Mouse (Mus musculus): ENCODE data around the gene Galr2. TPM values are rescaled to one million over a fixed set of nuclear protein-coding genes. Genes with fewer than 3 reads are reported as not detected.
A peak's percentile ranks its signal among the peaks of the same experiment; 100 is the strongest.
"Not testable (repeated sequence)": the region's sequence is repeated elsewhere in the genome, so short reads cannot be mapped to it uniquely, and the experiment has no call there.

The Galr2 gene
- total and polyA plus RNA-seq, 2 experiments from 2014 or later = 0.36 TPM; not detected in 1

DNA sequence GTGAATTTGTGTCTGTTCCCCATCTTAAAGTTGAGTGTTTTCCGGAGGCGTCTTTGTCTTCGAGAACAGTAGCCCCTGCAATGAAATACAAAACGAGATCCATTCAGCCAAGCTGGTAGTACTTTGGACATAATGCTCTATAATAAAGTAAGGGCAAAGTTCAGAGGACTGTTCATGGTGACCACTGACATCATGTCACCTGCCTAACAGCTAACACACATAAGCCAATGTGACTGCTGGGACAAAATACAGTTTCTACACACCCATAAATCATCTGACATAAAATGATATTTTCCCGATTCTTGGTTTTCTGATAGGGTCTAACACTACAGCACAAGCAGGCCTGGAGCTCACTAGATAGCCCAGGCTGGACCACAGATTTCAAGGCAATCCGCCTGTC is 12.4 kb upstream of the Galr2 start:
- H3K27me3 ChIP-seq (ENCODE audit: insufficient read depth, low read length) = no peaks in the 10 kb centered on the region
- ATAC-seq (no peak), DNase-seq (no peak)
- peaks cover 6% of the 10 kb centered on the region; the same call in 1 of the 2 replicates for H3K4me1 ChIP-seq (ENCODE audit: insufficient read depth)
- no peaks in the 10 kb centered on the region for H3K9me3 ChIP-seq (ENCODE audit: low read length)
- no peak overlapping the region for H3K9ac ChIP-seq
- no peak for TF ChIP-seq CTCF (IDR thresholded peaks at IDR 0.05; ENCODE audit: low read depth)
- H3K4me3 ChIP-seq (ENCODE audit: low read depth, low read length) = no peak overlapping the region
- no peak overlapping the region for H3K4me2 ChIP-seq (ENCODE audit: low read depth)
- 96% methylated on average over 6 of the region's 6 CpGs for WGBS
- peaks cover 70% of the 10 kb centered on the region for H3K36me3 ChIP-seq (ENCODE audit: insufficient read depth)
- H3K27ac ChIP-seq (ENCODE audit: low read depth, low read length) = no peak overlapping the region

DNA sequence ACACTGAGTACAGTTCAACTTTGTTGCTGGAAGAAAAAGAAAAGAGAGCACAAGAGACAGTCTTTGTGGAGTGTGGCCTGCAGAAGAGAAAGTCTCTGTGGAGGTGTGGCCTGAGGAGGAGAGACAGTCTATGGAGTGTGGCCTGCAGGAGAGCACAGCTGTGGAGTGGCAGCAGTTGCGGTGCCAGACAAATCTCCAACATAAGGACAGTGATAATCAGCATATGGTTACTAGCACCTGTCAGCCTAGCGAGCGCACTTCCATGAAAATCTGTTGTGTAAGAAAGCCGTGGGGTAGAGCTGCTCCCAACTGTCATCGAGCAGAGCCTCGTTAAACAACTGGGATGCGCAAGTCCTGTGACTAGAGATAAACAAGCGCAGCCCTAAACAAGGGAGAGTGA is 11.2 kb upstream of the Galr2 start:
- Histone ChIP-seq H3K36me3 (ENCODE audit: insufficient read depth) (peaks cover 57% of the 10 kb centered on the region), H3K27ac (ENCODE audit: low read depth, low read length) (no peak overlapping the region), H3K9ac (no peak overlapping the region), H3K4me3 (ENCODE audit: low read depth, low read length) (no peak overlapping the region), H3K4me2 (ENCODE audit: low read depth) (no peak overlapping the region), H3K9me3 (ENCODE audit: low read length) (no peaks in the 10 kb centered on the region), H3K4me1 (ENCODE audit: insufficient read depth) (peaks cover 8% of the 10 kb centered on the region; the same call in 1 of the 2 replicates), H3K27me3 (ENCODE audit: insufficient read depth, low read length) (no peaks in the 10 kb centered on the region)
- no peak for ATAC-seq
- 76% methylated on average over 8 of the region's 8 CpGs for WGBS
- TF ChIP-seq CTCF (IDR thresholded peaks at IDR 0.05; ENCODE audit: low read depth) = no peak
- no peak for DNase-seq

DNA sequence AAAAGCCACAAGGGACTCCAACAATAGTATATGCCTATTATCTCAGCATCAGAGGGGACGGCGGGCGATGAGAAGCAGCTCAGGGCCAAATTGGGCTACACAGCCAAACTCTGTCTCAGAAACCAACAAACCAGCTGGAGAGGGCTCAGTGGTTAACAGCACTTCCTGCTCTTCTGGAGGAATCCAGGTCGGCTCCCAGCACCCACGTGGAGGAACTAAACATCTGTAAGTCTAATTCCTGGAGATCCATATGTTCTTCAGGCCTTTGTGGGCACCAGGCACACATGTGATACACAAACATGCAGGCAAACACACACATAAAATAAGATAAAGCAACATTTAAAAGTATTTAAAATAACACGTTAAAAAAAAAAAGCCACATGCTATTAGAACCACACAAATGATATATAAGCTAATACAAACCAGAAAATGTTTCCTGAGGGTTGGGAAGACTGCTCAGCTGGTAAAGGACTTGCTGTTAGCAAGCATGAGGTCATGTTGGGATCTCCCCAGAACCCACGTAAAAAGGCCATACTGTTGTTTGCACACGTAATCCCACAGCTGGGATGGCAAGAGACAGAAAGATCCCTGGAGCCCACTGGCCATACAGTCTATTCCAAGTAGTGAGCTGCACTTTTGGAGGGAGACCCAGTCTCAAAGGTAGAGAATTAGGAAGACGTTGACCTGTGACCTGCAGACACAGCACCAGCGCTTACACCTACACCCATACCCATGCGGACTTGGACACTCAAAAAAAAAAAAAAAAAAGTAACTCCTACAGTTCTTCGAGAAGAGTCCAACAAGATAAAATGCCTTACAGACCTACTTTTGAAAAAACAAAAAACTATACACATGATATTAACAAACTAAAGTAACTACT is 7.9 kb upstream of the Galr2 start:
- H3K9ac ChIP-seq = peak overlapping the region; percentile 67
- H3K36me3 ChIP-seq (ENCODE audit: insufficient read depth) = peaks cover 29% of the 10 kb centered on the region
- H3K27me3 ChIP-seq (ENCODE audit: insufficient read depth, low read length) = no peaks in the 10 kb centered on the region
- peak overlapping the region; percentile 66 for H3K4me3 ChIP-seq (ENCODE audit: low read depth, low read length)
- peaks cover 12% of the 10 kb centered on the region; the same call in 1 of the 2 replicates for H3K4me1 ChIP-seq (ENCODE audit: insufficient read depth)
- H3K9me3 ChIP-seq (ENCODE audit: low read length) = no peaks in the 10 kb centered on the region
- ATAC-seq (no peak), DNase-seq (no peak)
- H3K27ac ChIP-seq (ENCODE audit: low read depth, low read length) = no peak overlapping the region
- H3K4me2 ChIP-seq (ENCODE audit: low read depth) = peak overlapping the region; percentile 86
- 61% methylated on average over 12 of the region's 12 CpGs for whole genome bisulfite sequencing
- TF ChIP-seq CTCF (IDR thresholded peaks at IDR 0.05; ENCODE audit: low read depth) = no peak

DNA sequence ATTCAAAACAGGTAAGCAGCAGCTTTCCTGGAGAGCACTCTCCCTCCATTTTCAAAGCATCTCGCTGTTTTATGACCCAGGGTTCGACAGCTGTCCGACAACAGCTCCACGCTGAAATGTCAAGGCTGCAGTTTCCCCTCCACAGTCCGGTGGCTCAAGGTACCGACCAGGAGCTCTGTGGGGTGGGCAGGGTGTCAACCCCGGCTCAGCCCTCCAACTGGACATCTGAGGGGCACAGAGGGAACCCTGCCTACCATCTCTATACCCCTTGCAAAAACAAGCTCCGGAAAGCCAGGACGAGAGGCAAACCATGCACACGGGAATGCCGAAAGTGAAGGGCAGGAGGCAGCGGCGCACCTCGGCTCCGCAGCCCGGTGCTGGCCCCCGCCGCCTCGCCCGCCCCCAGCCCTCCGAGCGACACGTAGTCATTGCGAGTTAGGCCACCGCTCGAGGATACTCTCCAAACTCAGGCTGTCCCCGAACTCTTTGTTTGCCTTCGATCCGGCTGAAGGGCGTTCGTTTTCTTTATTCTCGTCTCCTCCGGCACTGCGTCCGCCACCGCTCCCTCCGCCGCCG is 7.2 kb upstream of the Galr2 start:
- H3K27ac ChIP-seq (ENCODE audit: low read depth, low read length) = peak overlapping the region; percentile 77
- 1% methylated on average over 39 of the region's 39 CpGs for WGBS
- peak overlapping the region; percentile 67 for H3K9ac ChIP-seq
- H3K9me3 ChIP-seq (ENCODE audit: low read length) = no peaks in the 10 kb centered on the region
- H3K4me3 ChIP-seq (ENCODE audit: low read depth, low read length) = peak overlapping the region; percentile 66
- H3K4me1 ChIP-seq (ENCODE audit: insufficient read depth) = peaks cover 12% of the 10 kb centered on the region; the same call in 1 of the 2 replicates
- H3K4me2 ChIP-seq (ENCODE audit: low read depth) = peak overlapping the region; percentile 86
- H3K36me3 ChIP-seq (ENCODE audit: insufficient read depth) = peaks cover 22% of the 10 kb centered on the region
- DNase-seq = no peak
- peak; percentile 57 for ATAC-seq
- H3K27me3 ChIP-seq (ENCODE audit: insufficient read depth, low read length) = no peaks in the 10 kb centered on the region
- no peak for TF ChIP-seq CTCF (IDR thresholded peaks at IDR 0.05; ENCODE audit: low read depth)

DNA sequence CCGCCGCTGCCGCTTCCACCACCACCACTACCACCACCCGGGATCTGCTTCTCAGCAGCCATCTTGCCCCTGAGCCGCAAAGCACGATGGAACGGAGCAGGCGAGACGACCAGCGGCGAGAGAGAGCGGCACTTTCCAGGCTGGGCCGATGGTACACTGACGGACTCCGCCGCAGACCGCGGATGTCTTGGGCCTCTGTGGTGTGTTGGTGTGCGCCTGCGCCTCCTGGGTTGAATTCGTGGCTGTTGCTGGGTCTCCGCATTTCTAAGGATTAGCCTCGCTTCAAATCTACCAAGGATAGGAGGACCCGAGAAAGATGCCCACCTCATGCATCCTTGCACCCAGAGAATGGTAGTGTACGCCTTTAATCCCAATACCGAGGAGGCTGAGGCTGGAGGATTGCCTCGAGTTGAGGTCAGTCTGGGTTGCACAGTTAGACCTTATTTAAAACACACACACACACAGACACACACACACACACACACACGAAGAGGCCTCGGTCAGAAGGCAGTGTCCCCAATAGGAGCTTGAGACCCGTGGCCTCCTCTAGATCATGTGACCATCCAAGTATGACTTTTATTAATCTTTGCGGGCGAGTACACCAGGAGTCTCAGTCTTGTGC is 6.6 kb upstream of the Galr2 start, which contains the start of gene Srp68:
Gene Srp68 (minus strand): TSS at position 173 of the 622 bp plus-strand sequence.
- ATAC-seq (peak; percentile 100), DNase-seq (peak; percentile 96)
- peak within 1 kb of the TSS; percentile 67 for H3K9ac ChIP-seq
- H3K9me3 ChIP-seq (ENCODE audit: low read length) = no peaks in the 10 kb centered on the region
- H3K36me3 ChIP-seq (ENCODE audit: insufficient read depth) = peaks cover 18% of the 10 kb centered on the region
- no peaks in the 10 kb centered on the region for H3K27me3 ChIP-seq (ENCODE audit: insufficient read depth, low read length)
- peak within 1 kb of the TSS; percentile 86 for H3K4me2 ChIP-seq (ENCODE audit: low read depth)
- 3% methylated on average over 32 of the region's 32 CpGs for WGBS
- H3K27ac ChIP-seq (ENCODE audit: low read depth, low read length) = peak within 1 kb of the TSS; percentile 77
- H3K4me1 ChIP-seq (ENCODE audit: insufficient read depth) = peaks cover 12% of the 10 kb centered on the region; the same call in 1 of the 2 replicates
- peak; percentile 53 for TF ChIP-seq CTCF (IDR thresholded peaks at IDR 0.05; ENCODE audit: low read depth)
- H3K4me3 ChIP-seq (ENCODE audit: low read depth, low read length) = peak within 1 kb of the TSS; percentile 66

DNA sequence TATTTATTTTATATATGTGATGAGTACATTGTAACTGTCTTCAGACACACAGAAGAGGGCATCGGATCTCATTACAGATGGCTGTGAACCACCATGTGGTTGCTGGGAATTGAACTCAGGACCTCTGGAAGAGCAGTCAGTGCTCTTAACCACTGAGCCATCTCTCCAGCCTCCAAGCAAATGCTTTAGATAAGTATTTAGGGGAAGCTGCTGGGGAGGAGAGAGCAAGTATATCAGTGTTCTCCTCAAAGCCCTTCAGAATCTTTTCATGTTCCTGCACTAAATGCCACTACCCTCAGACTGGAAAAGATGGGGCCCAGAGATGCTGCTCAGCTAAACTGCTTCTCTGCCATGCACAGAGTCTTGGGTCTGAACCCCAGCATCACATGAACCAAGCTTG is 3.6 kb upstream of the Galr2 start:
- not testable (repeated sequence) for H3K4me3 ChIP-seq (ENCODE audit: low read depth, low read length); ATAC-seq

More for the DNA sequence above, 3.6 kb upstream of the Galr2 start:
- not testable (repeated sequence) for H3K27ac ChIP-seq (ENCODE audit: low read depth, low read length); H3K36me3 ChIP-seq (ENCODE audit: insufficient read depth); H3K4me2 ChIP-seq (ENCODE audit: low read depth); H3K9me3 ChIP-seq (ENCODE audit: low read length); H3K9ac ChIP-seq; DNase-seq
- Histone ChIP-seq H3K4me1 (ENCODE audit: insufficient read depth) (peaks cover 12% of the 10 kb centered on the region; the same call in 1 of the 2 replicates), H3K27me3 (ENCODE audit: insufficient read depth, low read length) (peaks cover 26% of the 10 kb centered on the region)
- WGBS = 93% methylated on average over 1 of the region's 1 CpGs

Measured in forebrain, postnatal 0 days (tissue).